Mouse (Mus musculus): ENCODE results near the gene Hgd.

- TF ChIP-seq POLR2A (IDR thresholded peaks at IDR 0.05; ENCODE audit: low read depth, low read length) (no peak), CTCF (IDR thresholded peaks at IDR 0.05; ENCODE audit: extremely low read depth, insufficient read depth, insufficient read length, insufficient replicate concordance) (no peak)
These were observed 65.3 kb downstream of the Hgd start for GRCm38 (mm10) chr16:37645211-37645610.

Measured in spleen, adult 2 months (tissue).